Mouse (Mus musculus) left cerebral cortex, adult 9 months (tissue): ENCODE results near the gene Nalcn.
"Not testable (repeated sequence)": the region's sequence is repeated elsewhere in the genome, so short reads cannot be mapped to it uniquely, and the experiment has no call there.

Experiments used
- DNase-seq, 2 experiments: peaks; one replicate each; pipeline ENCODE4 v3.0.0; 2022; ENCODE audit warnings: low spot score in 2 of 2

Gene Nalcn

GRCm38 (mm10) chr14:123626501-123627179 is at the start of gene Nalcn:
Gene Nalcn, minus strand, starts transcription at chr14:123627144.
- peak in 1 of 2 experiments; percentile 69 for DNase-seq

- not testable (repeated sequence) for DNase-seq
Observed at GRCm38 (mm10) chr14:123671076-123671475, 44.1 kb upstream of the Nalcn start.

DNA sequence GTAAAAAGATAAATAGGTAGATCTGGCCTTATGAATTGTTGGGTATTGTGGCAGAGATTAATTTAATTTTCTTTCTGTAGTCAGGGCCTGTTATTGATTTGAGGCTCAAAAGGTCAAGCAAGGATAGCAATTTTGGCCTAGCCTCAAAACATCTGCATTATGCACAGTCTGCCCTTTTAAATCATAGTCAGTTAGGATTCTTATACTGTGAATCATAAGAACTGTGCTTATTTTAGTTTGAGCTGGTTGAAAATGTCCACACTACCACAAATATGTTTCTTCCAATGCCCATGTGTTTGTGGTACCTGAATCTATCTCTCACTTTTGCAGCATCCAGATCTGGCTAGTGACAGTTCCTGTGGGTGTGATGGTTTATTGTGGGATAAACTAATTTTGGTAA is 37.5 kb upstream of the Nalcn start:
- no peak for DNase-seq

GRCm38 (mm10) chr14:123663206-123663605 is 36.3 kb upstream of the Nalcn start:
- DNase-seq, result no peak

GRCm38 (mm10) chr14:123662386-123662785 is 35.4 kb upstream of the Nalcn start:
- no peak for DNase-seq

DNA sequence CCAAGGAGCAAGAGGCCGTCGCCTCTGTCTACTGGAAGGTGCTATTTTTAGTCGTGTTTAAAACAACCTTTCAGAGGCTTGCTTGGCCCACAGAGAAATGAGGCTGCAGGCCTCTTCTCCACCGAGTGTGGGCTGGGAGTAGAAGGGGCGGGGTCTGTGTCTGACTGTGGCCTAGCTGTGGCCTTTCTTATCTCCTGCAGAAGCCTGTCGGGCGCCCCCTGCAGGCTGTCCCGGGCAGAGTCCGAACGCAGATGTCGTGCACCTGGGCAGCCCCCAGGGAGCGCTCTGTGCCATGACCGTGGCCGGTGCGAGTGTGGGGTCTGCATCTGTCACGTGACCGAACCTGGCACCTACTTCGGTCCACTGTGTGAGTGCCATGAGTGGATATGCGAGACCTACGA is 34.1 kb upstream of the Nalcn start:
- DNase-seq, result peak; percentile 22 to 27

- DNase-seq, result peak in 1 of 2 experiments; percentile 50
Observed at GRCm38 (mm10) chr14:123659921-123660385, 33.0 kb upstream of the Nalcn start, which contains the start of gene Itgbl1. Gene Itgbl1, plus strand, starts transcription at chr14:123659971.

- DNase-seq, result no peak
Observed at GRCm38 (mm10) chr14:123627180-123627562, 227 bp upstream of the Nalcn start.

DNA sequence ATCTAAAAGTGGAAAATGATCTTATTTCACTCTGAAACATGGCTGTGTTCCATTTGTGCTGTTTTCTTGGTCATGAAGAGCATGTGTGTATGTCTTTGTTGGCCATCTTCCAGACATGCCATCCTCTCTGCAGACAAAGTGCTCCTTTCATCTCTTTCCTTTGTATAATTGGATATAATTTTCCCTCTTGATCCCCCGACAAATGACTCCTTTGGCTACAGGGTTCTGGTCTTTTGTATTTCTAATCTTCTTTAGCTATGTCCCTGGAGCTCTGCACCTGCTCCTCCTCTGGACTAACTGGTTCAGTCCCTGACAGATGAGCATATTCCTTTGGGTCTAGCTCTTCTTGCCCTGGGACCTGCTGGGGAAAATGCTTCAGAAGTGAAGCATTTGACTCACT is 4.0 kb downstream of the Nalcn start:
- DNase-seq, result no peak

DNA sequence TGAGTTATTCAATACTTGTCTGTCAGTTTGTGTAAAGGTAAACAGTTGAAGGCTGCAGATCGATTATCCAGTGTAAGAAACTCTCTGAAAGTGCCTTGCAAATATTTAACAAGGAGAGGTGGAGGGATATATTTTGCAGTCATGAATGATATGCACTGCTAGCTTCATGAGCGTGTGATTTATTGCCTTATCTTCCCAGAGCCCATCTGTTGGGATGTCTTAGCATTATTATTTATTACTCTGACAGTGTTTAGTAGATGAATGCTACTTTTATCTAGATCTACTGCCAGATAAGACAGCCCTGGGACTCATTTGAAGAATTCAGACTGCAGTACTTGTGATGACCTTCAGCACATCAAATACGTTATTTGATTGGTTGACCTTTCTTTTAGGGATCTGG is 31.7 kb downstream of the Nalcn start:
- DNase-seq, result no peak

DNA sequence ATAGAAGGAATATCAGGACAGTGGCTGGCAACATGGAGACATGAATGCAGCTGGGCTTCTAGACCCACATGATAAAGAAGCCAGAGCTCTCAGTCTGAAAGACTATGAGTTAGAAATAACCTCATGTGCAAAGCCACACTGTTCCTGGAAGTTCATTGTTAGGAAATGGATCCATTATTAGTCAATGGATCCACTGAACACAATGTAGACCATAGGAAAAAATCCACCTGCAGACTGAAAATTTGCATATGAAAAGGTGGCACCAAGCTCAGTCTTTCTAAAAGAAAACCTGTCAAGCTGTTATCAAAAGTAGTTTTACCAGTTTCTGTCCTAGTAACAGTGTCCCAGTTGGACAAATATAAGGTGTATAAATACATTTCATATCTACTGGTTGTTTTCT is 39.5 kb downstream of the Nalcn start:
- no peak for DNase-seq

DNA sequence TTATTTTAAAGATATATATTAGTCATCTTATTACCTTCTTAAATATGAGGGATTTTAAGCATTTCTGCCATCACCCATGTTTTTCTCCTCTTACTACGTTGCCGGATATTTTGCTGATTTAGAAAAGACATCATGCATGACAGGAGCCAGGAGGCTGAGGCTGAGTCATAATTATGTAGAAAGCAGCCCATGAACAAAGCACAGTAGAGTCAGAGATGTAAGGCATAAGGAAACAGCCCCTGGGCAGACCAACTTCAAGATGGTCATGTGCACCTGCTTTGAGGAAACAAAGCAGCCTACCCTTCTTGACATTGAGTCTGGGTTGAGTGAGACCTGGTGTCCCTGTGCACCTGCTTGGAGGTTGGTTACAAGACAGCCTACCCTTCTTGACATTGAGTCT is 44.5 kb downstream of the Nalcn start:
- DNase-seq, result no peak

- DNase-seq, result no peak
Observed at GRCm38 (mm10) chr14:123575356-123575755, 51.6 kb downstream of the Nalcn start.

GRCm38 (mm10) chr14:123574936-123575335 is 52.0 kb downstream of the Nalcn start:
- DNase-seq, result no peak

DNA sequence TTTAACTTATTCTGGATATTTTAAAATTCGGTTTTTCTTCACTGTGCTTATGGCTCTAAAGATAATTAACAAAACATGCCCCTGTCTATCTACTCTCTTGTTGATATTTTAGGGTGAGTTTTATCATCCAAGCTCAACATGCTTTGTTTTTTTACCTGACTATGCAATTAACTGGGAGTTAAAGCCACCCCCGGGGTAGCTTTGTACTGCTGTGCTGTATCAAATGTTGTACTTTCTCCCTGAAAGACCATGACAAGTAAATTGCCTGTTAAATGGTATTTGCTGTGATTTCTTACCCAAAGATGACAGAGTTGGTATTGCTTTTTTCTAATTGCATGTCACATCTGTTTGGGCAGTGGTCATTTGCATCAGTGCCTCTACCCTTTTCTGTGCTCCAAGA is 60.3 kb downstream of the Nalcn start:
- DNase-seq, result no peak

DNA sequence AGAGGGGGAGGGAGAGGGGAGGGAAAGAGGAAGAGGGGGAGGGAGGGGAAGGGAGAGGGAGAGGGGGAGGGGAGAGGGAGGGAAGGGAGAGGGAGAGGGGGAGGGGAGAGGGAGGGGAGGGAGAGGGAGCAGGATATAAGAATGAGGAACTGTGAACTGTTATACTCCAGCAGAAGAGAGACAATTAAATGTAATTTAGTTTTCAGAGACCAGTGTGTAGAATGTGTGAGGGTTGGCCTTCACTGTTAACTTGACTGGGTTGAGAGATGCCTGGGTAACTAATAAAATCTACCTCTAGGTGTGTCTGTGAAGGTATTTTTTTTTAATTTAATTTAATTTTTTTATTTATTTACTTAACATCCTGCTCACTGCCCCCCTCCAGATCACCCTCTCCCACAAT is 71.4 kb downstream of the Nalcn start:
- DNase-seq, result no peak

DNA sequence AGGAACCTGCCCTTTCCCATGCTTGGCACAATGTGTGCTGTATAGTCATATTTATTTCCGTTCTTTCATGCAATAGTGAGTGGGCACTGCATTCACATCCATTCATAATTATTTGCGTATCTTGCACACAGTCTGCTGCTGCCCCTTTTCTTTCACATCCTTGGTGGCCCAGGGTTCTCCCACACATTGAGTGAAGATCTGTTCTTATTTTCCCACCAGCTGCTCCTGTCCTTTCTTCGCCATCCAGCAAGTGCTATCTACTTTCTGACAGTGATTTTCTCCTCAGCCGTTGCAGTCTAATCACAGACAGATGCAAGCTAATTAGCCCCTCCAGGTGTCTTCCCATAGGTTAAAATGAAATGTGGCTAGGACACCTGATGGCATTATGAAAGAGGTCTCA is 72.0 kb downstream of the Nalcn start:
- no peak for DNase-seq

DNA sequence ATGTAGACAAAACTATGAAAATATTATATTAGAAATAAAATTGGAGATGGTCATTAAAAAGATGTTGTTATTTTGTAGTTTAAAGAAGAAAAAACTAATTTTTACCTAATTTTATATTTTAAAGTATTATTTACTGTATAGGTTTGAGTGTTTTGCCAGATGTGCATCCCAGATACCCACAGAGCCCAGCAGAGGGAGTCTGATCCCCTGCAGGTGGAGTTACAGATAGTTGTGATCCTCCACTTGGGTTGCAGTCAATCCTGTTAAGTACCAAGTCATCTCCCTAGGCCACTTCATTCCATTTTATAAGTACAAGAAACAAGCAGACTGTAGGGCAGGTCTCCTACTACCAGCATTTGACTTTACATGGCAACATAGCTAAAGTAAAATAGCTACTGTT is 84.6 kb downstream of the Nalcn start:
- no peak for DNase-seq

- DNase-seq, result no peak
Observed at GRCm38 (mm10) chr14:123535636-123536035, 91.3 kb downstream of the Nalcn start.

- DNase-seq, result no peak
Observed at GRCm38 (mm10) chr14:123533000-123533399, 93.9 kb downstream of the Nalcn start.

- DNase-seq, result no peak
Observed at GRCm38 (mm10) chr14:123531271-123531670, 95.7 kb downstream of the Nalcn start.

DNA sequence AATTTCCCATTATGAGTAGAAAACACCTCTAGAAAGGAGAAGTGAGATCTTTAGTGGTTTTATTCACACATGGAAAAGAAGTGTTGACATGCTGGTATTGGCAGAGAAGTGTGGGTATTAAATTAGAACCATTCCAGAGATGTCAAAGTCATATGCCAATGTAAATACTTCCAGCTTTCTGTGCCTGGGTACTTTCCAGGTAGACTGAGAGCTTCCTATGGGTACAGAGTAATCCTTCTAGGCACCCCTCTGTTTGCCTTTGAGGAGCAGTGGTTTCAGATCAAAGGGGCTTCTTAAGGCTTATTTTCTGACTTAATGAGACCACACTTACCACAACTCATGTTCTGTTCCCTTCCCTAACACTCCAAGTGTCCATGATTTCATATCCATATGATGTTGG is 97.8 kb downstream of the Nalcn start:
- no peak for DNase-seq

GRCm38 (mm10) chr14:123513376-123514141 is 113.4 kb downstream of the Nalcn start:
- DNase-seq, result peak; percentile 71 to 74
